Mouse (Mus musculus) MEL (cell line): ENCODE data around the gene Mei1. TPM values are rescaled to one million over a fixed set of nuclear protein-coding genes. Genes with fewer than 3 reads are reported as not detected.

ENCODE experiments used
- DNase-seq: peaks from one replicate; pipeline ENCODE4 v3.0.0; 2011; ENCODE audit warnings: low read depth, low spot score
- H3K27ac ChIP-seq: 2 replicates; pipeline ENCODE4 v1.5.1; 2012; ENCODE audit warnings: low read depth, mild to moderate bottlenecking, control low read depth, low read length, moderate library complexity; ENCODE audit not compliant: control insufficient read depth
- H3K27me3 ChIP-seq, 2 experiments: fragments of 150-350 bp in 1 of 2; sonication (generic) in 1 of 2; 2 replicates each; pipeline ENCODE4 v1.6.1; 2012; ENCODE audit warnings: low read length in 2 of 2, mild to moderate bottlenecking in 2 of 2, improper control_type of control experiment in 1 of 2, moderate library complexity in 1 of 2; ENCODE audit not compliant: insufficient read depth in 2 of 2, control insufficient read depth in 1 of 2
- H3K36me3 ChIP-seq, 2 experiments: 2 replicates each; pipeline ENCODE4 v1.6.1; 2012 to 2014; ENCODE audit warnings: low read length in 2 of 2, improper control_type of control experiment in 1 of 2, inconsistent platforms in 1 of 2, mild to moderate bottlenecking in 1 of 2; ENCODE audit not compliant: insufficient read depth in 2 of 2, control insufficient read depth in 1 of 2
- H3K4me1 ChIP-seq, 2 experiments: fragments of 150-350 bp in 1 of 2; sonication (generic) in 1 of 2; 2 replicates each; pipeline ENCODE4 v1.6.1; 2012; ENCODE audit warnings: low read length in 2 of 2, improper control_type of control experiment in 1 of 2, mild to moderate bottlenecking in 1 of 2; ENCODE audit not compliant: insufficient read depth in 2 of 2, control insufficient read depth in 1 of 2
- H3K4me3 ChIP-seq, 2 experiments: fragments of 150-350 bp in 1 of 2; sonication (generic) in 1 of 2; 2 replicates each; pipeline ENCODE4 v1.5.1; 2012; ENCODE audit warnings: low read depth in 2 of 2, low read length in 2 of 2, mild to moderate bottlenecking in 2 of 2, moderate library complexity in 2 of 2, control low read depth in 1 of 2, improper control_type of control experiment in 1 of 2; ENCODE audit not compliant: control insufficient read depth in 1 of 2, insufficient read depth in 1 of 2
- H3K79me2 ChIP-seq: 2 replicates; pipeline ENCODE4 v1.6.1; 2012; ENCODE audit warnings: mild to moderate bottlenecking, low read length, moderate library complexity; ENCODE audit not compliant: control insufficient read depth, poor library complexity, insufficient read depth
- H3K9ac ChIP-seq: 2 replicates; pipeline ENCODE4 v1.6.1; 2012; ENCODE audit warnings: low read depth, mild to moderate bottlenecking, control low read depth, low read length, moderate library complexity; ENCODE audit not compliant: control insufficient read depth, poor library complexity, severe bottlenecking
- H3K9me3 ChIP-seq: fragments of 150-350 bp; sonication (generic); replicated peaks from 2 replicates; pipeline ENCODE4 v1.6.1; 2012; ENCODE audit warnings: mild to moderate bottlenecking, low read length, improper control_type of control experiment, moderate library complexity; ENCODE audit not compliant: insufficient read depth
- BHLHE40 ChIP-seq: IDR thresholded peaks from 2 replicates; pipeline ENCODE4 v1.6.1; 2012; ENCODE audit warnings: low read depth, mild to moderate bottlenecking, inconsistent platforms, low read length, improper control_type of control experiment, borderline replicate concordance
- CTCF ChIP-seq, 3 experiments: IDR thresholded peaks in 2 of 3; conservative IDR thresholded peaks in 1 of 3; 2 replicates each; pipeline ENCODE4 v1.5.1; 2011 to 2012; ENCODE audit warnings: low read length in 3 of 3, low read depth in 2 of 3, mild to moderate bottlenecking in 2 of 3, improper control_type of control experiment in 1 of 3, inconsistent platforms in 1 of 3, mixed read lengths in 1 of 3, moderate library complexity in 1 of 3; ENCODE audit not compliant: control insufficient read depth in 1 of 3, insufficient read depth in 1 of 3, poor library complexity in 1 of 3, severe bottlenecking in 1 of 3
- E2F4 ChIP-seq: IDR thresholded peaks from 2 replicates; pipeline ENCODE4 v1.6.1; 2011; ENCODE audit warnings: low read depth, low read length, improper control_type of control experiment, borderline replicate concordance
- ETS1 ChIP-seq: IDR thresholded peaks from 2 replicates; pipeline ENCODE4 v1.6.1; 2012; ENCODE audit warnings: low read depth, mild to moderate bottlenecking, inconsistent platforms, low read length, improper control_type of control experiment, moderate library complexity
- GATA1 ChIP-seq: IDR thresholded peaks from 2 replicates; pipeline ENCODE4 v1.6.1; 2011; ENCODE audit warnings: low read depth, low read length, improper control_type of control experiment
- KAT2A ChIP-seq: conservative IDR thresholded peaks from 2 replicates; pipeline ENCODE4 v1.6.1; 2012; ENCODE audit warnings: low read depth, low read length, improper control_type of control experiment, inconsistent platforms
- MAFK ChIP-seq: IDR thresholded peaks from 2 replicates; pipeline ENCODE4 v1.6.1; 2011; ENCODE audit warnings: low read depth, mild to moderate bottlenecking, low read length, improper control_type of control experiment, borderline replicate concordance
- MXI1 ChIP-seq: IDR thresholded peaks from 2 replicates; pipeline ENCODE4 v1.6.1; 2011; ENCODE audit warnings: mild to moderate bottlenecking, low read depth, low read length, improper control_type of control experiment
- NELFE ChIP-seq: IDR thresholded peaks from 2 replicates; pipeline ENCODE4 v1.6.1; 2011; ENCODE audit warnings: low read depth, low read length, improper control_type of control experiment
- NRF1 ChIP-seq: IDR thresholded peaks from 2 replicates; pipeline ENCODE4 v1.6.1; 2014; ENCODE audit warnings: low read depth, mild to moderate bottlenecking, inconsistent platforms, low read length, improper control_type of control experiment, moderate library complexity; ENCODE audit not compliant: poor library complexity, insufficient read depth, severe bottlenecking
- POLR2A ChIP-seq, 2 experiments: IDR thresholded peaks; 2 replicates each; pipeline ENCODE4 v1.6.1; 2011 to 2012; ENCODE audit warnings: low read length in 2 of 2, mild to moderate bottlenecking in 2 of 2, control low read depth in 1 of 2, improper control_type of control experiment in 1 of 2, low read depth in 1 of 2, moderate library complexity in 1 of 2; ENCODE audit not compliant: control insufficient read depth in 1 of 2, insufficient read depth in 1 of 2, poor library complexity in 1 of 2
- SIN3A ChIP-seq: IDR thresholded peaks from 2 replicates; pipeline ENCODE4 v1.6.1; 2012; ENCODE audit warnings: low read length, improper control_type of control experiment, inconsistent platforms
- SMC3 ChIP-seq: IDR thresholded peaks from 2 replicates; pipeline ENCODE4 v1.6.1; 2011; ENCODE audit warnings: low read depth, low read length, improper control_type of control experiment
- TBP ChIP-seq: IDR thresholded peaks from 2 replicates; pipeline ENCODE4 v1.8.0; 2011; ENCODE audit warnings: low read depth, low read length, improper control_type of control experiment
- TCF12 ChIP-seq: IDR thresholded peaks from 2 replicates; pipeline ENCODE4 v1.6.1; 2014; ENCODE audit warnings: low read depth, mild to moderate bottlenecking, inconsistent platforms, low read length, improper control_type of control experiment, moderate library complexity
- USF2 ChIP-seq, 2 experiments: IDR thresholded peaks; 2 replicates each; pipeline ENCODE4 v1.6.1; 2011 to 2012; ENCODE audit warnings: improper control_type of control experiment in 2 of 2, low read length in 2 of 2, borderline replicate concordance in 1 of 2, inconsistent platforms in 1 of 2, low read depth in 1 of 2, mild to moderate bottlenecking in 1 of 2; ENCODE audit not compliant: insufficient read depth in 1 of 2
- polyA plus RNA-seq, 2 experiments: library from polyadenylated mRNA; stranded (reverse) in 1 of 2; unstranded in 1 of 2; fragments of >175 nt in 1 of 2; fragments of >200 nt in 1 of 2; gene quantifications; 2 replicates each; pipeline versions ENCODE4 v1.2.1 to v1.2.4; 2012; ENCODE audit warnings: low replicate concordance in 2 of 2, low read depth in 1 of 2; ENCODE audit not compliant: insufficient read length in 2 of 2, insufficient read depth in 1 of 2, missing spikeins in 1 of 2
- total RNA-seq: library from RNA; depleted of rRNA; stranded (reverse); fragments of 300-350 nt; gene quantifications from 2 replicates; pipeline ENCODE4 v1.2.3, GENCODE M21; 2012

The Mei1 gene
- total and polyA plus RNA-seq, 3 experiments = not detected

GRCm38 (mm10) chr15:82140355-82140754 is 70.6 kb downstream of the Mei1 start:
- H3K27ac ChIP-seq = no peak overlapping the region
- no peak overlapping the region for H3K4me3 ChIP-seq
- no peak overlapping the region for H3K9ac ChIP-seq
- H3K36me3 ChIP-seq = peaks cover 0 to 3% of the 10 kb centered on the region in 2 experiments; a peak in 2 of 4 replicates
- H3K79me2 ChIP-seq = no peaks in the 10 kb centered on the region
- H3K4me1 ChIP-seq = peaks cover 0 to 5% of the 10 kb centered on the region in 2 experiments; a peak in 2 of 4 replicates
- TF ChIP-seq GATA1 = no peak
- TF ChIP-seq CTCF (IDR thresholded peaks at IDR 0.05 in 2 of 3, conservative IDR thresholded peaks at IDR 0.05 in 1 of 3; ENCODE audit: control insufficient read depth in 1 of 3, insufficient read depth in 1 of 3, low read depth in 2 of 3, low read length in 3 of 3, poor library complexity in 1 of 3, severe bottlenecking in 1 of 3) = peak in 1 of 3 experiments; percentile 2; a peak in 1 of 6 replicates
- no peak for TF ChIP-seq NRF1
- no peak for DNase-seq
- H3K9me3 ChIP-seq = no peaks in the 10 kb centered on the region
- no peaks in the 10 kb centered on the region for H3K27me3 ChIP-seq

- DNase-seq = no peak
- TF ChIP-seq TCF12 = no peak
- no peak for TF ChIP-seq SIN3A
- no peak for TF ChIP-seq POLR2A (IDR thresholded peaks at IDR 0.05; ENCODE audit: control insufficient read depth in 1 of 2, insufficient read depth in 1 of 2, low read depth in 1 of 2, low read length in 2 of 2, poor library complexity in 1 of 2)
- no peak for TF ChIP-seq BHLHE40
- TF ChIP-seq TBP = no peak
- no peak for TF ChIP-seq NELFE
- TF ChIP-seq ETS1 = no peak
- no peak for TF ChIP-seq SMC3
- no peak for TF ChIP-seq E2F4
- no peak for TF ChIP-seq USF2 (IDR thresholded peaks at IDR 0.05; ENCODE audit: borderline replicate concordance in 1 of 2, insufficient read depth in 1 of 2, low read depth in 1 of 2, low read length in 2 of 2)
- TF ChIP-seq NRF1 = no peak
- no peak for TF ChIP-seq MXI1
- TF ChIP-seq MAFK = no peak
- no peak for TF ChIP-seq KAT2A
- Histone ChIP-seq H3K9ac (no peak overlapping the region), H3K36me3 (peaks cover 0 to 24% of the 10 kb centered on the region in 2 experiments; a peak in 2 of 4 replicates), H3K27me3 (no peaks in the 10 kb centered on the region), H3K4me3 (no peak overlapping the region), H3K9me3 (no peaks in the 10 kb centered on the region), H3K4me1 (peaks cover 0 to 23% of the 10 kb centered on the region in 2 experiments; a peak in 2 of 4 replicates), H3K79me2 (peaks cover 15% of the 10 kb centered on the region), H3K27ac (no peak overlapping the region)
Observed at GRCm38 (mm10) chr15:82144157-82144556, 74.4 kb downstream of the Mei1 start.
